Mouse (Mus musculus): ENCODE data around the gene Cacna2d1. TPM values are rescaled to one million over a fixed set of nuclear protein-coding genes. Genes with fewer than 3 reads are reported as not detected.

Gene Cacna2d1
- polyA plus RNA-seq, 2 experiments = 0.20 to 0.22 TPM

DNA sequence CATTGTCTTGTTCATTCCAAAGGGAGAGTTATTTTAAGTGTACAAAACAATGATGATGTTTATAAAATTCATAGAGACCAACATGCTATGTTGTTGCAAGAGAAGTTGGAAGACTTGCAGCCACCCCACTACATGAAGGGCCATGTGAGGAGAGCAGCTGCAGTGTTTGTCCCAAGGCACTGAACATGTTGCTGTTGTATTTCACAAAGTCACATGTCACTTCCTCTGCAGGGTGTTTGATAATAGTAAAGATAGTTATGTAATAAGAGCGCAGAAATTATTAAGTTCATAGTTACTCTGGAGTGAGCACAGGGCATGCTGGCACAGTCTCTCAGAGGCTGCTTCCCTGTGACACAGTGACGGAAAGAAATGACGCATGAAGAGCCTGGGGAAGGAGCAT is 392.1 kb downstream of the Cacna2d1 start:
- DNase-seq (ENCODE audit: low read depth in 3 of 3, low spot score in 3 of 3) (no peak), ATAC-seq (ENCODE audit: insufficient read depth) (no peak)
- no peaks in the 10 kb centered on the region for H3K4me1 ChIP-seq (replicated peaks; ENCODE audit: control insufficient read depth in 2 of 2, insufficient read depth in 2 of 2, low read length in 1 of 2)
- 70% methylated on average over 3 of the region's 3 CpGs for WGBS (ENCODE audit: insufficient replicate concordance)
- no peaks in the 10 kb centered on the region for H3K27me3 ChIP-seq (ENCODE audit: control insufficient read depth, insufficient read depth, low read length)
- TF ChIP-seq EP300 (IDR thresholded peaks at IDR 0.05; ENCODE audit: low read depth) = no peak
- TF ChIP-seq CTCF (IDR thresholded peaks at IDR 0.05; ENCODE audit: low read depth) = no peak
- H3K36me3 ChIP-seq (replicated peaks; ENCODE audit: control insufficient read depth, insufficient read depth, low read depth) = no peaks in the 10 kb centered on the region
- H3K27ac ChIP-seq = no peak overlapping the region
- no peak overlapping the region for H3K4me2 ChIP-seq (ENCODE audit: low read depth)
- no peak overlapping the region for H3K4me3 ChIP-seq (ENCODE audit: insufficient read depth in 1 of 2, low read depth in 2 of 2, low read length in 2 of 2)
- no peaks in the 10 kb centered on the region for H3K9me3 ChIP-seq (ENCODE audit: control insufficient read depth, low read length)
- no peak overlapping the region for H3K9ac ChIP-seq (replicated peaks)

DNA sequence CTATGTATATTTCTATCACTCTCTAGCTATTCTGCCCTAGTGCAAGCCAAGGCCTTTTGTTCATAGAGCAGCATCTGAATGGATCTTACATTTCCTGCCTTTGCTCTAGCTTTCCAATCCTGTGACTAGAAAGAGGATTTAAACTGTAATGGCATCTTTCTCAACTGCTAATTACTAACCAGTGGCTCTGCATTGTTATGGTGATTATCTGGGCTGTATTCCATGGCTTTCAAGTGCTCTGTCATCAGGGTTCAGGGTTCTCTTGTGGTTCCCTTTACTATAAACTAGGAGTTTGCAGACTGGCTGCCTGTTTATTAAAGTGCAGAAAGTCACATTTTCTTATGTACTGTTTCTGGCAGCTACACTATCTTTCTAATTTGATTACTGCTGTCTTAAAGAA is 410.9 kb downstream of the Cacna2d1 start:
- no peak overlapping the region for H3K27ac ChIP-seq
- no peaks in the 10 kb centered on the region for H3K27me3 ChIP-seq (ENCODE audit: control insufficient read depth, insufficient read depth, low read length)
- ATAC-seq (ENCODE audit: insufficient read depth) (no peak), DNase-seq (ENCODE audit: low read depth in 3 of 3, low spot score in 3 of 3) (no peak)
- H3K4me2 ChIP-seq (ENCODE audit: low read depth) = no peak overlapping the region
- H3K9me3 ChIP-seq (ENCODE audit: control insufficient read depth, low read length) = no peaks in the 10 kb centered on the region
- H3K9ac ChIP-seq (replicated peaks) = no peak overlapping the region
- no peak overlapping the region for H3K4me3 ChIP-seq (ENCODE audit: insufficient read depth in 1 of 2, low read depth in 2 of 2, low read length in 2 of 2)
- TF ChIP-seq EP300 (IDR thresholded peaks at IDR 0.05; ENCODE audit: low read depth) (no peak), CTCF (IDR thresholded peaks at IDR 0.05; ENCODE audit: low read depth) (no peak)
- H3K4me1 ChIP-seq (replicated peaks; ENCODE audit: control insufficient read depth in 2 of 2, insufficient read depth in 2 of 2, low read length in 1 of 2) = no peaks in the 10 kb centered on the region; a peak in 1 of 4 replicates
- H3K36me3 ChIP-seq (replicated peaks; ENCODE audit: control insufficient read depth, insufficient read depth, low read depth) = no peaks in the 10 kb centered on the region

DNA sequence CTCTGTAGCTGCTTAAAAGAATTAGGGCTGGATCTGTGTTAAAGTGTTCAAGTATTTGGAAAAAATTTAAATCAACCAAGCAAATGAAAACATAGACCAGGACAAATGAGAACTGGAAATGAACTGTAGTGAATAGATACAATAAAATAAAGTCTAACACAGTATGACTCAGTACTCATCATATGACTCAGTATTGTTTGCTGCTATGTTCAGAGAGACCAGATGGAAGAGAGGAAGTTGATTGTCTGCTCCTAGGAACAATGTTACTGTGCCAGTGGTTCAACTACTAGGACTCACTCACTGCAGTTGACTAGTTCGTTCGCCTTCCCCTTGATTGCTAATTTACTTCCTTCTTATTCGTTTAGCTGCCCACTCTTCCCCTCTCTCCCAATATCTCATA is 421.3 kb downstream of the Cacna2d1 start:
- no peak for ATAC-seq (ENCODE audit: insufficient read depth)
- H3K9me3 ChIP-seq (ENCODE audit: control insufficient read depth, low read length) = no peaks in the 10 kb centered on the region
- WGBS (ENCODE audit: insufficient replicate concordance) = 35% methylated on average over 3 of the region's 3 CpGs
- H3K36me3 ChIP-seq (replicated peaks; ENCODE audit: control insufficient read depth, insufficient read depth, low read depth) = no peaks in the 10 kb centered on the region
- H3K27me3 ChIP-seq (ENCODE audit: control insufficient read depth, insufficient read depth, low read length) = no peaks in the 10 kb centered on the region
- TF ChIP-seq EP300 (IDR thresholded peaks at IDR 0.05; ENCODE audit: low read depth) (no peak), CTCF (IDR thresholded peaks at IDR 0.05; ENCODE audit: low read depth) (no peak)
- H3K27ac ChIP-seq = no peak overlapping the region
- H3K9ac ChIP-seq (replicated peaks) = no peak overlapping the region
- H3K4me2 ChIP-seq (ENCODE audit: low read depth) = no peak overlapping the region
- DNase-seq (ENCODE audit: low read depth in 3 of 3, low spot score in 3 of 3) = no peak
- no peaks in the 10 kb centered on the region for H3K4me1 ChIP-seq (replicated peaks; ENCODE audit: control insufficient read depth in 2 of 2, insufficient read depth in 2 of 2, low read length in 1 of 2)
- H3K4me3 ChIP-seq (ENCODE audit: insufficient read depth in 1 of 2, low read depth in 2 of 2, low read length in 2 of 2) = no peak overlapping the region

DNA sequence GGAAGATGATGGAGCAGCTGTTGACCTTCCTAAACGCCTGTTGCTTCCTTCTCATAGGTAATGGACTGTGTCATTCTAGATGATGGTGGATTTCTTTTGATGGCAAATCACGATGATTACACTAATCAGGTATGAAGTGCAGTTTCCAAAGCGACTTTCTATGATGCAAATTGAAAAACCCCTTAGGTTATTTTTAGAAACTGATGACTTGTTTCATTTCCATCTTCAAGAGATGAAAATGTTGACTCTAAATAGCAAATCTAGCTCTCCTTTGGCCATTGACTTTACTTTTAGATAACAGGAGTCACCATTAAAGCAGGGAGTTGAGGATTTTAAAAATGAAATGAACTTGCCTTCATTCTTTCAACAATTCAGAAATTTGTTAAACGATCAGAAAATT is 423.2 kb downstream of the Cacna2d1 start:
- 59% methylated on average over 4 of the region's 4 CpGs for WGBS (ENCODE audit: insufficient replicate concordance)
- H3K9me3 ChIP-seq (ENCODE audit: control insufficient read depth, low read length) = no peaks in the 10 kb centered on the region
- no peak overlapping the region for H3K4me3 ChIP-seq (ENCODE audit: insufficient read depth in 1 of 2, low read depth in 2 of 2, low read length in 2 of 2)
- no peaks in the 10 kb centered on the region for H3K36me3 ChIP-seq (replicated peaks; ENCODE audit: control insufficient read depth, insufficient read depth, low read depth)
- H3K4me2 ChIP-seq (ENCODE audit: low read depth) = no peak overlapping the region
- no peaks in the 10 kb centered on the region for H3K27me3 ChIP-seq (ENCODE audit: control insufficient read depth, insufficient read depth, low read length)
- no peaks in the 10 kb centered on the region for H3K4me1 ChIP-seq (replicated peaks; ENCODE audit: control insufficient read depth in 2 of 2, insufficient read depth in 2 of 2, low read length in 1 of 2)
- H3K9ac ChIP-seq (replicated peaks) = no peak overlapping the region
- ATAC-seq (ENCODE audit: insufficient read depth) (no peak), DNase-seq (ENCODE audit: low read depth in 3 of 3, low spot score in 3 of 3) (no peak)
- no peak overlapping the region for H3K27ac ChIP-seq
- TF ChIP-seq CTCF (IDR thresholded peaks at IDR 0.05; ENCODE audit: low read depth) = no peak
- no peak for TF ChIP-seq EP300 (IDR thresholded peaks at IDR 0.05; ENCODE audit: low read depth)

DNA sequence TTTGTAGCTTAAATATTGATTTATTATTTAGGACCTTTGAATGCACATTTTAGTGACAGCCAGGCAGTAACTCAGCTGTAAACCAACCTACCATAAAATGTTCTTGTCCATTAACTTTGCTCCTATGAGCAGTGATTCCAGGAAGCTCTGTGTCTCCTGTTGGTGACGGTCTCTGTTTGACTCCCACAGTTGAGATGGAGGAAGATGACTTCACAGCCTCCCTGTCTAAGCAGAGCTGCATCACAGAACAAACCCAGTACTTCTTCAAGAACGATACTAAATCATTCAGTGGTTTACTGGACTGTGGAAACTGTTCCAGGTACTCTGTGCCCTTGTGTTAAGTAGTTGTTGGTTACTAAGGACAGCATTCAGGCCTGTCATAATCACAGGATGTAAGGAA is 427.6 kb downstream of the Cacna2d1 start:
- no peaks in the 10 kb centered on the region for H3K36me3 ChIP-seq (replicated peaks; ENCODE audit: control insufficient read depth, insufficient read depth, low read depth)

More for the DNA sequence above, 427.6 kb downstream of the Cacna2d1 start:
- H3K9me3 ChIP-seq (ENCODE audit: control insufficient read depth, low read length) = no peaks in the 10 kb centered on the region
- no peaks in the 10 kb centered on the region for H3K4me1 ChIP-seq (replicated peaks; ENCODE audit: control insufficient read depth in 2 of 2, insufficient read depth in 2 of 2, low read length in 1 of 2)
- TF ChIP-seq CTCF (IDR thresholded peaks at IDR 0.05; ENCODE audit: low read depth) = no peak
- no peak for TF ChIP-seq EP300 (IDR thresholded peaks at IDR 0.05; ENCODE audit: low read depth)
- no peaks in the 10 kb centered on the region for H3K27me3 ChIP-seq (ENCODE audit: control insufficient read depth, insufficient read depth, low read length)
- DNase-seq (ENCODE audit: low read depth in 3 of 3, low spot score in 3 of 3) (no peak), ATAC-seq (ENCODE audit: insufficient read depth) (no peak)
- no peak overlapping the region for H3K4me2 ChIP-seq (ENCODE audit: low read depth)
- no peak overlapping the region for H3K27ac ChIP-seq
- no peak overlapping the region for H3K4me3 ChIP-seq (ENCODE audit: insufficient read depth in 1 of 2, low read depth in 2 of 2, low read length in 2 of 2)
- H3K9ac ChIP-seq (replicated peaks) = no peak overlapping the region
- WGBS (ENCODE audit: insufficient replicate concordance) = 43% methylated on average over 2 of the region's 2 CpGs

Measured in liver, embryonic 14.5 days (tissue).